Mouse (Mus musculus): ENCODE data around the gene Spem2. TPM values are rescaled to one million over a fixed set of nuclear protein-coding genes. Genes with fewer than 3 reads are reported as not detected.

Gene Spem2
- polyA plus RNA-seq, 1 experiment from 2014 or later = not detected

- no peak overlapping the region for H3K4me2 ChIP-seq (ENCODE audit: low read depth)
- ATAC-seq (ENCODE audit: insufficient read depth, low FRiP score, low TSS enrichment) (no peak), DNase-seq (ENCODE audit: low spot score) (no peak)
- 80% methylated on average over 7 of the region's 7 CpGs for WGBS
- H3K4me1 ChIP-seq (ENCODE audit: control insufficient read depth, insufficient read depth, low read length) = no peaks in the 10 kb centered on the region
- no peak overlapping the region for H3K9ac ChIP-seq (ENCODE audit: low read length)
- H3K27me3 ChIP-seq (ENCODE audit: control insufficient read depth, insufficient read depth, low read length) = peaks cover 10% of the 10 kb centered on the region
- H3K9me3 ChIP-seq (ENCODE audit: control insufficient read depth, low read length) = no peaks in the 10 kb centered on the region
- H3K27ac ChIP-seq (ENCODE audit: low read depth, low read length) = 0 out of 2 replicates have a peak overlapping the region, but pooled peaks have one; percentile 17
- peaks cover 7% of the 10 kb centered on the region for H3K36me3 ChIP-seq (ENCODE audit: control insufficient read depth, insufficient read depth, low read length)
- no peak overlapping the region for H3K4me3 ChIP-seq (ENCODE audit: low read depth, low read length)
These were observed 35.7 kb upstream of the Spem2 start for GRCm38 (mm10) chr11:69853994-69854393.

- Histone ChIP-seq H3K27ac (ENCODE audit: low read depth, low read length) (no peak overlapping the region), H3K4me3 (ENCODE audit: low read depth, low read length) (no peak overlapping the region), H3K9me3 (ENCODE audit: control insufficient read depth, low read length) (no peaks in the 10 kb centered on the region), H3K9ac (ENCODE audit: low read length) (no peak overlapping the region), H3K4me1 (ENCODE audit: control insufficient read depth, insufficient read depth, low read length) (peaks cover 13% of the 10 kb centered on the region), H3K27me3 (ENCODE audit: control insufficient read depth, insufficient read depth, low read length) (no peaks in the 10 kb centered on the region), H3K36me3 (ENCODE audit: control insufficient read depth, insufficient read depth, low read length) (peaks cover 7% of the 10 kb centered on the region), H3K4me2 (ENCODE audit: low read depth) (no peak overlapping the region)
- 85% methylated on average over 8 of the region's 8 CpGs for WGBS
- DNase-seq (ENCODE audit: low spot score) (no peak), ATAC-seq (ENCODE audit: insufficient read depth, low FRiP score, low TSS enrichment) (no peak)
These were observed 32.5 kb upstream of the Spem2 start for GRCm38 (mm10) chr11:69850754-69851153.

GRCm38 (mm10) chr11:69849884-69850283, 31.6 kb upstream of the Spem2 start:
- Histone ChIP-seq H3K27ac (ENCODE audit: low read depth, low read length) (no peak overlapping the region), H3K4me1 (ENCODE audit: control insufficient read depth, insufficient read depth, low read length) (peaks cover 19% of the 10 kb centered on the region), H3K9me3 (ENCODE audit: control insufficient read depth, low read length) (no peaks in the 10 kb centered on the region), H3K27me3 (ENCODE audit: control insufficient read depth, insufficient read depth, low read length) (no peaks in the 10 kb centered on the region), H3K9ac (ENCODE audit: low read length) (no peak overlapping the region), H3K4me2 (ENCODE audit: low read depth) (no peak overlapping the region), H3K36me3 (ENCODE audit: control insufficient read depth, insufficient read depth, low read length) (peaks cover 7% of the 10 kb centered on the region), H3K4me3 (ENCODE audit: low read depth, low read length) (no peak overlapping the region)
- 95% methylated on average over 15 of the region's 15 CpGs for WGBS
- ATAC-seq (ENCODE audit: insufficient read depth, low FRiP score, low TSS enrichment) (no peak), DNase-seq (ENCODE audit: low spot score) (no peak)

- H3K27ac ChIP-seq (ENCODE audit: low read depth, low read length) = no peak overlapping the region
- 92% methylated on average over 9 of the region's 9 CpGs for WGBS
- no peak overlapping the region for H3K4me3 ChIP-seq (ENCODE audit: low read depth, low read length)
- no peaks in the 10 kb centered on the region for H3K27me3 ChIP-seq (ENCODE audit: control insufficient read depth, insufficient read depth, low read length)
- no peaks in the 10 kb centered on the region for H3K9me3 ChIP-seq (ENCODE audit: control insufficient read depth, low read length)
- H3K4me1 ChIP-seq (ENCODE audit: control insufficient read depth, insufficient read depth, low read length) = peaks cover 19% of the 10 kb centered on the region
- ATAC-seq (ENCODE audit: insufficient read depth, low FRiP score, low TSS enrichment) (no peak), DNase-seq (ENCODE audit: low spot score) (no peak)
- no peak overlapping the region for H3K4me2 ChIP-seq (ENCODE audit: low read depth)
- no peak overlapping the region for H3K9ac ChIP-seq (ENCODE audit: low read length)
- H3K36me3 ChIP-seq (ENCODE audit: control insufficient read depth, insufficient read depth, low read length) = peaks cover 7% of the 10 kb centered on the region
These were observed 30.9 kb upstream of the Spem2 start for GRCm38 (mm10) chr11:69849128-69849527.

GRCm38 (mm10) chr11:69848021-69848420, 29.8 kb upstream of the Spem2 start:
- 96% methylated on average over 6 of the region's 6 CpGs for WGBS
- H3K36me3 ChIP-seq (ENCODE audit: control insufficient read depth, insufficient read depth, low read length) = peaks cover 7% of the 10 kb centered on the region
- peaks cover 19% of the 10 kb centered on the region for H3K4me1 ChIP-seq (ENCODE audit: control insufficient read depth, insufficient read depth, low read length)
- peak overlapping the region; percentile 90 for H3K4me2 ChIP-seq (ENCODE audit: low read depth)
- H3K27ac ChIP-seq (ENCODE audit: low read depth, low read length) = no peak overlapping the region
- H3K9me3 ChIP-seq (ENCODE audit: control insufficient read depth, low read length) = no peaks in the 10 kb centered on the region
- ATAC-seq (ENCODE audit: insufficient read depth, low FRiP score, low TSS enrichment) (no peak), DNase-seq (ENCODE audit: low spot score) (no peak)
- H3K9ac ChIP-seq (ENCODE audit: low read length) = no peak overlapping the region
- H3K27me3 ChIP-seq (ENCODE audit: control insufficient read depth, insufficient read depth, low read length) = no peaks in the 10 kb centered on the region
- H3K4me3 ChIP-seq (ENCODE audit: low read depth, low read length) = no peak overlapping the region; the same call in 1 of the 2 replicates

- peaks cover 19% of the 10 kb centered on the region for H3K4me1 ChIP-seq (ENCODE audit: control insufficient read depth, insufficient read depth, low read length)
- H3K4me2 ChIP-seq (ENCODE audit: low read depth) = peak overlapping the region; percentile 90
- DNase-seq (ENCODE audit: low spot score) (no peak), ATAC-seq (ENCODE audit: insufficient read depth, low FRiP score, low TSS enrichment) (peak; percentile 51; the same call in 1 of the 2 replicates)
- H3K36me3 ChIP-seq (ENCODE audit: control insufficient read depth, insufficient read depth, low read length) = peaks cover 7% of the 10 kb centered on the region
- peak overlapping the region; percentile 78 for H3K4me3 ChIP-seq (ENCODE audit: low read depth, low read length)
- no peaks in the 10 kb centered on the region for H3K9me3 ChIP-seq (ENCODE audit: control insufficient read depth, low read length)
- H3K27ac ChIP-seq (ENCODE audit: low read depth, low read length) = peak overlapping the region; percentile 97
- 13% methylated on average over 37 of the region's 37 CpGs for WGBS
- H3K27me3 ChIP-seq (ENCODE audit: control insufficient read depth, insufficient read depth, low read length) = no peaks in the 10 kb centered on the region
- H3K9ac ChIP-seq (ENCODE audit: low read length) = peak overlapping the region; percentile 93
These were observed 28.7 kb upstream of the Spem2 start for GRCm38 (mm10) chr11:69846738-69847688.

- Histone ChIP-seq H3K27me3 (ENCODE audit: control insufficient read depth, insufficient read depth, low read length) (no peaks in the 10 kb centered on the region), H3K4me1 (ENCODE audit: control insufficient read depth, insufficient read depth, low read length) (peaks cover 19% of the 10 kb centered on the region), H3K9ac (ENCODE audit: low read length) (peak within 1 kb of the TSS; percentile 93), H3K9me3 (ENCODE audit: control insufficient read depth, low read length) (no peaks in the 10 kb centered on the region), H3K4me3 (ENCODE audit: low read depth, low read length) (peak within 1 kb of the TSS; percentile 78), H3K4me2 (ENCODE audit: low read depth) (peak within 1 kb of the TSS; percentile 90), H3K36me3 (ENCODE audit: control insufficient read depth, insufficient read depth, low read length) (peaks cover 5% of the 10 kb centered on the region), H3K27ac (ENCODE audit: low read depth, low read length) (peak within 1 kb of the TSS; percentile 97)
- under 1% methylated on average over 38 of the region's 38 CpGs for WGBS
- ATAC-seq (ENCODE audit: insufficient read depth, low FRiP score, low TSS enrichment) = peak; percentile 88
- peak; percentile 96 for DNase-seq (ENCODE audit: low spot score)
These were observed 28.0 kb upstream of the Spem2 start, which contains the start of gene Plscr3 for GRCm38 (mm10) chr11:69846198-69846680. Plscr3 (plus strand) TSS chr11:69846376.

GRCm38 (mm10) chr11:69838714-69839104, 20.4 kb upstream of the Spem2 start:
- H3K4me2 ChIP-seq (ENCODE audit: low read depth) = peak overlapping the region; percentile 95
- H3K9me3 ChIP-seq (ENCODE audit: control insufficient read depth, low read length) = no peaks in the 10 kb centered on the region
- peak overlapping the region; percentile 58 for H3K27ac ChIP-seq (ENCODE audit: low read depth, low read length)
- H3K36me3 ChIP-seq (ENCODE audit: control insufficient read depth, insufficient read depth, low read length) = peaks cover 2% of the 10 kb centered on the region; the same call in 1 of the 2 replicates
- peak overlapping the region; percentile 52 for H3K9ac ChIP-seq (ENCODE audit: low read length)
- H3K4me1 ChIP-seq (ENCODE audit: control insufficient read depth, insufficient read depth, low read length) = peaks cover 24% of the 10 kb centered on the region
- WGBS = 2% methylated on average over 7 of the region's 7 CpGs
- ATAC-seq (ENCODE audit: insufficient read depth, low FRiP score, low TSS enrichment) (no peak), DNase-seq (ENCODE audit: low spot score) (no peak)
- peaks cover 3% of the 10 kb centered on the region; the same call in 1 of the 2 replicates for H3K27me3 ChIP-seq (ENCODE audit: control insufficient read depth, insufficient read depth, low read length)
- H3K4me3 ChIP-seq (ENCODE audit: low read depth, low read length) = peak overlapping the region; percentile 72
